Mouse (Mus musculus): ENCODE results near the gene Gm45140. TPM values are rescaled to one million over a fixed set of nuclear protein-coding genes. Genes with fewer than 3 reads are reported as not detected.

Gm45140 gene
- total and polyA plus RNA-seq, 3 experiments: 9.9 to 26.2 TPM; not detected in 1

DNA sequence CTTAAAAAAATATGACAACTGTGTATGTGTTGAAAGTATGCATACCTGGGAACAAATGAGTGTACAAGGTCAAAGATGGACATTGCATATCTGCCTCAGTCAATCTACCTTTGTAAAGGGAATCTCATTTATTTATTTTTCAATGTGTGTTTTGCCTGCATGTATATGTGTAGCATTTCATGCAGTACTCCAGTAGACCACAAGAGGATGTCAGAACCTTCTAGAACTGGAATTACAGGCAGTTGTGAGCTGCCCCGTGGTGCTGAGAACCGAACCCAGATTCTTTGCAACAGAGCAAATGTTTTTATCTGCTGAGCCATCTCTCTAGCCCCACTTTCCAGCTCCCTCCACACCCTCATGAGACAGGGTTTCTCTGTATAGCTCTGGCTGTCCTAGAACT lies 38.4 kb upstream of the Gm45140 start:
- H3K4me3 ChIP-seq (ENCODE audit: control insufficient read depth in 1 of 2, insufficient read depth in 1 of 2, low read depth in 2 of 2, low read length in 2 of 2): no peak overlapping the region
- no peak overlapping the region for H3K9ac ChIP-seq (ENCODE audit: control insufficient read depth, low read depth, low read length, poor library complexity, severe bottlenecking)
- DNase-seq (ENCODE audit: low read depth, low spot score): no peak
- TF ChIP-seq HCFC1 (IDR thresholded peaks at IDR 0.05; ENCODE audit: low read depth, low read length): no peak
- peak in 2 of 3 experiments; percentile 26 to 52; a peak in 3 of 6 replicates for TF ChIP-seq CTCF (IDR thresholded peaks at IDR 0.05 in 2 of 3, conservative IDR thresholded peaks at IDR 0.05 in 1 of 3; ENCODE audit: control insufficient read depth in 1 of 3, insufficient read depth in 1 of 3, low read depth in 2 of 3, low read length in 3 of 3, poor library complexity in 1 of 3, severe bottlenecking in 1 of 3)
- TF ChIP-seq MYB (IDR thresholded peaks at IDR 0.05; ENCODE audit: low read depth, low read length): no peak
- no peaks in the 10 kb centered on the region for H3K9me3 ChIP-seq (replicated peaks; ENCODE audit: insufficient read depth, low read length)
- peaks cover 0 to 8% of the 10 kb centered on the region in 2 experiments; a peak in 2 of 4 replicates for H3K36me3 ChIP-seq (ENCODE audit: control insufficient read depth in 1 of 2, insufficient read depth in 2 of 2, low read length in 2 of 2)
- peaks cover 0 to 8% of the 10 kb centered on the region in 2 experiments; a peak in 3 of 4 replicates for H3K4me1 ChIP-seq (ENCODE audit: control insufficient read depth in 1 of 2, insufficient read depth in 2 of 2, low read length in 2 of 2)
- H3K27ac ChIP-seq (ENCODE audit: control insufficient read depth, low read depth, low read length): no peak overlapping the region
- no peaks in the 10 kb centered on the region; a peak in 1 of 4 replicates for H3K27me3 ChIP-seq (ENCODE audit: control insufficient read depth in 1 of 2, insufficient read depth in 2 of 2, low read length in 2 of 2)
- no peaks in the 10 kb centered on the region for H3K79me2 ChIP-seq (ENCODE audit: control insufficient read depth, insufficient read depth, low read length, poor library complexity)

DNA sequence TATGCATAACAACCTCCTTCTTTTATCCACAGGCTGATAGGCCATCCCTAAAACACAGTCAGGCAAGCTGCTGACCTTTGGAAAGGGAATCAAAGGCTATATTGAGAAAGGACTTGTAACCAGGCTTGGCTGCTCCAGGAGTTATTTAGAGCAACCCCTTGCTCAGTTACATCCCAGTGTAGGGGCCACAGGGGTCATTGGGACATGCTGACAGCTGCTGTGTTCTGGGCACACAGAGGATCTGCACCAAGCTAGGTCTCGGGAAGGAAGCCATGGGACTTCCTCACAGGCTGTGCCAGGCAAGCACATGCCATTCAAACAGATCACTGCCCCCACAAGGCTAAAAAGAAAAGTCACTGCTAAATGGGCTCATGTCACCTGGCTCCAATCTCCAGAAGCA lies 37.5 kb upstream of the Gm45140 start:
- Histone ChIP-seq H3K9me3 (replicated peaks; ENCODE audit: insufficient read depth, low read length) (no peaks in the 10 kb centered on the region), H3K4me3 (ENCODE audit: control insufficient read depth in 1 of 2, insufficient read depth in 1 of 2, low read depth in 2 of 2, low read length in 2 of 2) (no peak overlapping the region), H3K27me3 (ENCODE audit: control insufficient read depth in 1 of 2, insufficient read depth in 2 of 2, low read length in 2 of 2) (no peaks in the 10 kb centered on the region; a peak in 1 of 4 replicates), H3K9ac (ENCODE audit: control insufficient read depth, low read depth, low read length, poor library complexity, severe bottlenecking) (no peak overlapping the region), H3K36me3 (ENCODE audit: control insufficient read depth in 1 of 2, insufficient read depth in 2 of 2, low read length in 2 of 2) (peaks cover 0 to 15% of the 10 kb centered on the region in 2 experiments; a peak in 2 of 4 replicates), H3K27ac (ENCODE audit: control insufficient read depth, low read depth, low read length) (no peak overlapping the region), H3K79me2 (ENCODE audit: control insufficient read depth, insufficient read depth, low read length, poor library complexity) (no peaks in the 10 kb centered on the region), H3K4me1 (ENCODE audit: control insufficient read depth in 1 of 2, insufficient read depth in 2 of 2, low read length in 2 of 2) (peaks cover 2 to 16% of the 10 kb centered on the region in 2 experiments; a peak in 3 of 4 replicates)
- DNase-seq (ENCODE audit: low read depth, low spot score): no peak
- TF ChIP-seq MYC (IDR thresholded peaks at IDR 0.05; ENCODE audit: low read depth, low read length): no peak
- no peak for TF ChIP-seq SIN3A (IDR thresholded peaks at IDR 0.05; ENCODE audit: low read length)
- TF ChIP-seq RCOR1 (IDR thresholded peaks at IDR 0.05; ENCODE audit: low read depth, low read length): no peak
- TF ChIP-seq CTCF (IDR thresholded peaks at IDR 0.05 in 2 of 3, conservative IDR thresholded peaks at IDR 0.05 in 1 of 3; ENCODE audit: control insufficient read depth in 1 of 3, insufficient read depth in 1 of 3, low read depth in 2 of 3, low read length in 3 of 3, poor library complexity in 1 of 3, severe bottlenecking in 1 of 3): no peak
- TF ChIP-seq BHLHE40 (IDR thresholded peaks at IDR 0.05; ENCODE audit: borderline replicate concordance, low read depth, low read length): no peak
- TF ChIP-seq SMC3 (IDR thresholded peaks at IDR 0.05; ENCODE audit: low read depth, low read length): no peak
- TF ChIP-seq USF1 (IDR thresholded peaks at IDR 0.05; ENCODE audit: low read depth, low read length): no peak
- no peak for TF ChIP-seq NRF1 (IDR thresholded peaks at IDR 0.05; ENCODE audit: insufficient read depth, low read depth, low read length, poor library complexity, severe bottlenecking)
- TF ChIP-seq GATA1 (IDR thresholded peaks at IDR 0.05; ENCODE audit: low read depth, low read length): no peak
- TF ChIP-seq MXI1 (IDR thresholded peaks at IDR 0.05; ENCODE audit: low read depth, low read length): no peak
- TF ChIP-seq POLR2AphosphoS2 (IDR thresholded peaks at IDR 0.05; ENCODE audit: low read length): no peak
- no peak for TF ChIP-seq TCF12 (IDR thresholded peaks at IDR 0.05; ENCODE audit: low read depth, low read length)
- TF ChIP-seq ZNF384 (IDR thresholded peaks at IDR 0.05; ENCODE audit: low read depth, low read length): no peak
- no peak for TF ChIP-seq E2F4 (IDR thresholded peaks at IDR 0.05; ENCODE audit: borderline replicate concordance, low read depth, low read length)
- TF ChIP-seq MAX (IDR thresholded peaks at IDR 0.05; ENCODE audit: low read length): no peak
